Mouse (Mus musculus) heart, embryonic 10.5 days (tissue): ENCODE measurements at regions not wholly inside any gene's neighbourhood (a gene's known extent, or its start where the extent isn't known, plus 50 kb on each side); places are given as distances from the start of the nearest gene placed in this dataset.

Experiments used
- DNase-seq: peaks from one replicate; pipeline ENCODE4 v3.0.0-alpha.2; 2017; ENCODE audit warnings: low spot score
- H3K27ac ChIP-seq: fragments of 300-500 bp; sonication (generic); 2 replicates; pipeline ENCODE4 v1.5.1; 2016; ENCODE audit warnings: mild to moderate bottlenecking
- H3K27me3 ChIP-seq: fragments of 300-500 bp; sonication (generic); 2 replicates; pipeline ENCODE4 v1.6.1; 2016; ENCODE audit warnings: mild to moderate bottlenecking; ENCODE audit not compliant: poor library complexity, insufficient read depth, severe bottlenecking
- H3K36me3 ChIP-seq: fragments of 300-500 bp; sonication (generic); 2 replicates; pipeline ENCODE4 v1.6.1; 2016; ENCODE audit warnings: mild to moderate bottlenecking, moderate library complexity
- H3K4me1 ChIP-seq: fragments of 300-500 bp; sonication (generic); 2 replicates; pipeline ENCODE4 v1.6.1; 2016; ENCODE audit warnings: mild to moderate bottlenecking
- H3K4me3 ChIP-seq: fragments of 300-500 bp; sonication (generic); 2 replicates; pipeline ENCODE4 v1.5.1; 2016; ENCODE audit warnings: mild to moderate bottlenecking, moderate library complexity
- H3K9me3 ChIP-seq: fragments of 300-500 bp; sonication (generic); 2 replicates; pipeline ENCODE4 v1.6.1; 2016; ENCODE audit warnings: mild to moderate bottlenecking, moderate library complexity
- WGBS: fragments of 180-500 bp; shearing (Covaris S2); methylation state at CpG from one replicate; pipeline ENCODE4 v1.1.7; 2016; 5-methylcytosine and 5-hydroxymethylcytosine counted together

DNA sequence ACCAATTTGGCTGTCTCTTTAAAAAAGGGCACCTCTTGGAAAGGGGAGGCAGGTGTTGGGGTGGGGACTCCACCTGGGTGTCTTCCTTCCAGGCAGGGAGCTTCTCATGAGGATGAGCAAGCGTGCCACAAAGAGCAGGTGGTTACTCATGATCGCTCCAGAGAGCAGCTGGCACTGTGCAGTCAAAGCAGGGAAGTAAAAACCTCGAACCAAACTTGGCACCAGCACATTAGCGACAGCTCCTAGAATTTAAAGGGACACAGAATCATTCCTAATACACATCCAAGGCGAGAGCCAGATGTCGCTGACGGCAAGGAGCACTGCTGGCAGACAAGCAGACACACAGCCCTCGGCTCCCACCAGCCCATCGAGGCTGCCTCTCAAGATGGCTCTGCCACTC is 70.4 kb downstream of the Irx5 start:
- no peaks in the 10 kb centered on the region for H3K9me3 ChIP-seq
- DNase-seq: no peak
- H3K27me3 ChIP-seq: peaks cover 10% of the 10 kb centered on the region; the same call in 1 of the 2 replicates
- H3K4me3 ChIP-seq: no peak overlapping the region
- no peaks in the 10 kb centered on the region for H3K36me3 ChIP-seq
- no peak overlapping the region for H3K27ac ChIP-seq
- peaks cover 6% of the 10 kb centered on the region; the same call in 1 of the 2 replicates for H3K4me1 ChIP-seq
- 57% methylated on average over 9 of the region's 9 CpGs for WGBS

DNA sequence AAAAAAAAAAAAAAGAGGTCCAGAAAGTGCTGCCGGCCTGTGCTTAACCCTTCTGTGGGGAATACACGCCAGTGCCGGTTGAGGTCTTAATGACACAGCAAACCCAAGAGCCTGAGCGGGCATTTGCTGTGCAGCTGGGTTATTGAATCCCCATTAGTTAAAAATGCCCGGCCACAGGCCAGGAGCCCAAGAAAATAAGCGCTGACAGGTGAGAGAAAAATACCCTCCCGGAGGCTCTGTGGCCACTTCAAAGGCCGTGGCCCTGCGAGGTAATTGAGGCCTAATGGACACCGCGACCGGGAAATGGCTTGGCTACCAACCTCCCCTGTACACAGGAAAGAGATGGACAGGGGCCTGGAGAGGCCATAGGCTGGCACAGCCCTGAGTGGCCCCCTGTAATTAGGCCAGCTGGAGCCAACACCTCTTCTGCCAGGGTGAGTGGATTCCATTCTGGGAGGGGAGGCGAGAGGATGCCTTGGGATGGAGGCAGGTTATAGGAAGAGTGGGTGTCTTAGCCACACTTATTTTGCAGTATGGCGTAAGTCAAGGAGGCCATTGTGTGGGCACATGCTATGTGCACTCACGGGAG is 79.7 kb downstream of the Irx5 start:
- H3K4me3 ChIP-seq: no peak overlapping the region
- no peaks in the 10 kb centered on the region for H3K9me3 ChIP-seq
- 82% methylated on average over 15 of the region's 15 CpGs for WGBS
- peaks cover 23% of the 10 kb centered on the region for H3K27me3 ChIP-seq
- H3K27ac ChIP-seq: no peak overlapping the region
- DNase-seq: no peak
- H3K36me3 ChIP-seq: no peaks in the 10 kb centered on the region
- no peaks in the 10 kb centered on the region for H3K4me1 ChIP-seq

DNA sequence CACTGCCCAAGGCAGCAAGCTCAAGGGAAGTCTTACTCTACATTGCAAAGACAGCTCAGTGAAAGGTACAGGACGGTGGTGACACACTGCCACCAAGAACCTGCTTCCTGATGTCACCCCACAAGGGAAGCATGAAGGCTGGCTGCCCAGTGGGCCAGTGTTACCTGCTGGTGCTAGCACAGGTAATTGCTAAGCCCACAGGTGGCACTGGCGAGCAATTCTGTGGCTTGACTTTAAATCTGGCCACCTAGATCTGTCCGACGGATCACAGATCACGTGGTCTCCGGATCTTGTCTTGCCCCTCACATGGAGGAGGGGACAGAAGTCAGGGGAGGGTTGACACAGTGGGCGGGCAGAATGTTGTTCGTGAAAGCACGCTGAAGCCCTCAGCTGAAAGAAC is 80.9 kb downstream of the Irx5 start:
- WGBS: 36% methylated on average over 9 of the region's 9 CpGs
- Histone ChIP-seq H3K9me3 (no peaks in the 10 kb centered on the region), H3K36me3 (no peaks in the 10 kb centered on the region), H3K4me3 (no peak overlapping the region), H3K4me1 (no peaks in the 10 kb centered on the region), H3K27ac (no peak overlapping the region), H3K27me3 (peaks cover 23% of the 10 kb centered on the region)
- no peak for DNase-seq

DNA sequence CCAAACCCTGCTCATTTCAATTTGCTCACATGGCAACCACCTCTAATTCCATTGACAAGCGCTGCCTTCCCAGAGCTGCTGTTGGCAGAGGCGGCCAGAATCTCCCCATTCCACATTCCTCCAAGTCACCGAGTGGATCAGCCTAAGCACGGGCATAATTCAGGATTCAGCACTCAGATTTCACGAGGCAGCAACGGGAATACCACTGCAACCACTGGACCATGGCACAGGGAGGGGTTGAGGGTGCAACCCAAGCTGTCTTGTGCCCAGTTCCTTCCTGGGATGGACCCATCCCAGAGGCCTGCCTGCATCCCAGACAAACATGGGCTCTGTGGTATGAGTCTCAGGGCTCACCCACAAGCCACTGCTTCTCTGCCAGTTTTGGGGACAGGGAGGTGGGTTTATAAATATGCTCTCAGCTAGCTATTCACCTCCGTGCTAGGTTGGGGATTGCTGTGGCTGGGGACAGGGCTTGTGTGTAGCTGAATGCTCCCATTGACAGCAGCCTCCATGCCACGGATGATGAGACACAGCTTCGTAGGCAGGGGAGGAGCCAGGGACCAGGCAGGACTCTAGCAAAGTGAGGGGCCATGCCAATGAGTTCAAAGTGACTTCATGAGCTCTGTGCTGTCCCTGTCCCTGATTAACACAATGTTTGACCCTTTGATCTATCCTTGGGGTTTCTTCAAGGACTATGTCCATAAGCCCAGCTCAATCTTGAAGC is 82.5 kb downstream of the Irx5 start:
- WGBS: 67% methylated on average over 9 of the region's 9 CpGs

DNA sequence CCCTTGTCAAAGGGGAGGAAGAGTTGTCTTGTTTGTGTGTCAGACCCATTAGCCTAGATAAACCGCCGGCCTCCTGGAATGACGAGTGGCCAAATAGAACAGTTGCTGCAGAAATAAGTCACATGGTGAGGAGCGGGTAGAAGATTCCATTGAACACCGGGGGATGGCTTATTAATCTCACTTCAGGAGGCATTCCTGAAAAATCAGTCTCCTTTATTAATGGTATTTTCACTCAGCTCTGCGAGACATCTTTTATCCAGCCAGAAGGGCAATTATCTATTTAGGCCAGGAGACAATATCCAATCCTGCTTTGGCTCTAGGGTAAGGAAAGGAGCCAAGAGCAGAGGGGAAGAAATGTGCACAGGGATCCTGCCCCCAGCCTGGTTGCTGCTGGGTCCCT is 84.7 kb downstream of the Irx5 start:
- Histone ChIP-seq H3K9me3 (no peaks in the 10 kb centered on the region), H3K4me1 (no peaks in the 10 kb centered on the region), H3K36me3 (no peaks in the 10 kb centered on the region), H3K4me3 (no peak overlapping the region), H3K27ac (no peak overlapping the region), H3K27me3 (peaks cover 50% of the 10 kb centered on the region)
- WGBS: 69% methylated on average over 6 of the region's 6 CpGs
- no peak for DNase-seq

More for the DNA sequence above, 82.5 kb downstream of the Irx5 start:
- Histone ChIP-seq H3K27ac (no peak overlapping the region), H3K27me3 (peaks cover 30% of the 10 kb centered on the region), H3K9me3 (no peaks in the 10 kb centered on the region), H3K4me1 (no peaks in the 10 kb centered on the region), H3K36me3 (no peaks in the 10 kb centered on the region), H3K4me3 (no peak overlapping the region)
- DNase-seq: no peak

DNA sequence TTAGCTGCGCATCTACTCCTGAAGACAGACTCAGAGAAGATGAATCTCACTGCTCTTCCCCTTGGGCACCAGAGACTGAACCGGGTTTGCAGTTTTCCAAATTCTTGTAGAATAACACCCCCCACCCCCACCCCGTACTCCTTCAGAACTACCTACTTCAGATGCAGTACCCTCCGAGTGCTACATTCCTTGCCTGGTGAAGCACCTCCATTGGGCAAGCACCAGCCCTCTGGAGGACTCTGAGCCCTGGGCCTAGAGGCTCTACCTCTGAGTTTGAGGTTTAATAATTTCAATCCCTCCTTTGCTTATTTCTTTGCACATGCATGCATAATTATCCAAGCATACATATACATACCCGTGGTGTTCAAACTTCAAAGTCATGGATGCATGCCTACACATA is 101.9 kb downstream of the Irx5 start:
- WGBS: 77% methylated on average over 5 of the region's 5 CpGs
- H3K36me3 ChIP-seq: no peaks in the 10 kb centered on the region
- DNase-seq: no peak
- H3K27me3 ChIP-seq: peaks cover 69% of the 10 kb centered on the region
- H3K27ac ChIP-seq: no peak overlapping the region
- peaks cover 12% of the 10 kb centered on the region for H3K4me1 ChIP-seq
- no peaks in the 10 kb centered on the region for H3K9me3 ChIP-seq
- no peak overlapping the region for H3K4me3 ChIP-seq

DNA sequence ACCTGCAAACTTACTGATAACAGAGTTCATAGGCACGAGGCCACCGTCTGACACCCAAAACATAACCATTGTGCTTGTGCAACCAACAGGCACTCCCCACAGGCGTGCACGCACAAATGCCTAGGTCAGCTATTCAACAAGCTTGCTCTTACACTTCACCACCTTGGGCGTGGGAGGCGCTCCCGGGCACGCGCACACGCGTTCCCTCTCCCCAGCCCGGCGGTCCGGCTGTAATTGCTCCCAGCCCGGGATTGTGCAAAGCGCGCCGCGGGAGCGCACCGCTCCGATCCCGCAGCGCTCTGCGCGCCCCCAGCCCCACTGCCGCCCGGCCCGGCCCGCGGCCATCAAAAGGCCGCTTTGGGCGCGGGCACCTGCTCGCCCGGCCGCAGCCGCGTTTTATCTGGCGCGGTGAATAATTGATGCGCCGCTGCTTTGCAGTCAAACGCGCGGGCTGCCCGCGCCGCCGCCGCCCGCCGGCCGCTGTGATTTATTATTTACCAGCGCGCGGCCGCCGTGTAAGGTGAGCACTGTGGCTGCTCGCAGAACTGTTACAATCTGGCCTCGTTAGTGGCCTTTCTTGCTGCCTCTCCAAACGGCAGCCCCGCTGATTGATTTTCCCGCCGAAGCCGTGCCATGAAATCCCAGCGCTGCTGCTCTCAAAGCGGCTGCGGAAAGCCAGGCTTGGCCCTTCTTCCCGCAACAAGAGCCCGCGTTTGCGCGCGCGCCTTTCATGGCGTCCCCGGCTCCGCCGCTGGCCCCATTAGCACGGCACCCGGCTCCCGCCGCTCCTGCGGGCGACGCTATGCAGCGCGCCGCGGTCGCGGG is 102.9 kb downstream of the Irx5 start:
- no peak for DNase-seq
- peaks cover 73% of the 10 kb centered on the region for H3K27me3 ChIP-seq
- H3K27ac ChIP-seq: peak overlapping the region; percentile 79
- no peaks in the 10 kb centered on the region for H3K36me3 ChIP-seq
- H3K4me3 ChIP-seq: peak overlapping the region; percentile 73
- no peaks in the 10 kb centered on the region for H3K9me3 ChIP-seq
- H3K4me1 ChIP-seq: peaks cover 12% of the 10 kb centered on the region
- under 1% methylated on average over 93 of the region's 93 CpGs for WGBS

DNA sequence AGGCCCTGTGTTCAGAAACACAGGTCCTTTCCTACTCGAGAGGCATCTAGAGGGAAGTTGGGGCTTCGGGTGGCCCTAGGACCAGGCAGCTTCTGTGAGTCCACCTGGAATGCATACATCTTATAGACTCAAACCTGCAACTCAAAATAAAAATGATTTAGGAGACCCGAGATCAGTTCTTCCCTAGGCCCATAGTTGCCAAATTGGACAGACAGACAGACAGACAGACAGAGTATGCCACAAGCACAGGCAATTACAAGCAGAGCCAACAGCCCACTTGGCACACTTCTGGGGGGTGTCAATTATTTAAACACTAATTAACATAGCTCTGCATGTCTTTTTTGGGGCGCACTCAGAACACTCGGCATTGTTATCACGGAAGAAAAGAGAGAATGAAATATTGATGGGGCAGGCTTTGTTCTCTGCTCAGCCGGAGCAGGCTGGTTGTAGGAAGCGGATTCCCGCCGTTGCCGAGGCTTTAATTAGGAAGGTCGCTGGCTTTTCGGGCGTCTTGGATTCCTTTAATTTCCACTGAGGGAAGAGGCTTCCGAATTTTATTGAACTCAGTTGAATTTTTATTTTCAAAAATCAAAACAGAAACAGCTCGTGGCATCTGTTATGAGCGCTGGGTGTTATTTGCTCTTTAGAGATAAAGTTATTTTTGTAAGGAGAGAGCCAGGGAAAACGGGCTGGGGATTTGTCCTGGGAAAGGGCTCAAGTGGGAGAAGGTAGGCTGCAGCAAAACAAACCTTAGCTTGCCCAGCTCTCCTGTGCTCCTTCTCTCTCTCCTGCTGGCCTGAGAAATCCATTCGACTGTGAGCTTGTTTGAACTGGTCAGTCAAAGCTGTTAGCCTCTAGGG is 111.9 kb downstream of the Irx5 start:
- WGBS: 48% methylated on average over 19 of the region's 19 CpGs
- H3K27me3 ChIP-seq: peaks cover 51% of the 10 kb centered on the region
- no peak overlapping the region for H3K27ac ChIP-seq
- no peaks in the 10 kb centered on the region for H3K36me3 ChIP-seq
- H3K4me3 ChIP-seq: no peak overlapping the region
- H3K4me1 ChIP-seq: peaks cover 3% of the 10 kb centered on the region; the same call in 1 of the 2 replicates
- no peak for DNase-seq
- no peaks in the 10 kb centered on the region for H3K9me3 ChIP-seq

DNA sequence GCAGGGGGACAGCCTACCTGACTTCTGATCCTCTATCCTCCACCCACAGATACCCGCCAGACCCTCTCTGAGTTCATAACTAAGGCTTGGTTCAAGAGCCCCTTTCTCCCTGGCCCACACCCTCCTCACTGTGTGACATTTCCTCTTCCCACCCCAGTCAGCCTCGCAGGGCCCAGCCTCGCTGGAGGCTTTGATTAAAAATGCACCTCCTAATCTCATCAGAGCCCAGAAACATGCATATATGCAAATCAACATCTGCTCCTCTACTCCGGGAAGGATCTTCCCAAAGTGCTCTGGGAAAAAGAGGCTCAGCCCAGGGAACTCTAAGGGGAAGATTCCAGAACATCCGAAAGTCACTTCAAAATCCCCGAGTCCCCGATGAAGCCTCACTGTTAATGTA is 114.8 kb downstream of the Irx5 start:
- peaks cover 39% of the 10 kb centered on the region; the same call in 1 of the 2 replicates for H3K27me3 ChIP-seq
- H3K36me3 ChIP-seq: no peaks in the 10 kb centered on the region
- DNase-seq: no peak
- no peak overlapping the region for H3K27ac ChIP-seq
- H3K4me3 ChIP-seq: no peak overlapping the region
- H3K4me1 ChIP-seq: peaks cover 3% of the 10 kb centered on the region; the same call in 1 of the 2 replicates
- 67% methylated on average over 7 of the region's 7 CpGs for WGBS
- no peaks in the 10 kb centered on the region for H3K9me3 ChIP-seq

DNA sequence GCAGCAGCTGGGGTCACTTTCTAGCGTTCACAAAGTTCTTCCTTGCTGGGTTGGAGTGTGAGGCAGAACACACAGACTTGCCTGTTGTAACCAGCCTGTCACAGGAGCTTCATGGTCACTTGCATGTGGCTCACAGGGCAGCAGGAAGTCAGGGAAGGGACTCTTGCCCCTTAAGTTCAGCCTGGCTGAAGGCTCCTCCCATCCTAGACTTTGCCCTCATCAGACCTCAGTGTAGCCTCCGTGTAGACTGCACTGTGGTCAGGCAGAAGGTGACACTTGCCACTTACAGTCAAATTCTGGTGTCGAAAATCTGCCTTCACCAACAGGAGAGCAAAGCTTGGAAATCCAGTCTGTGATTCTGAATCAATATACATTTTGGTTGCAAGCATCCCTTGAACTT is 115.4 kb downstream of the Irx5 start:
- whole genome bisulfite sequencing: 63% methylated on average over 3 of the region's 3 CpGs
- Histone ChIP-seq H3K27ac (no peak overlapping the region), H3K4me1 (peaks cover 3% of the 10 kb centered on the region; the same call in 1 of the 2 replicates), H3K27me3 (peaks cover 34% of the 10 kb centered on the region; the same call in 1 of the 2 replicates), H3K9me3 (no peaks in the 10 kb centered on the region), H3K36me3 (no peaks in the 10 kb centered on the region), H3K4me3 (no peak overlapping the region)
- no peak for DNase-seq

DNA sequence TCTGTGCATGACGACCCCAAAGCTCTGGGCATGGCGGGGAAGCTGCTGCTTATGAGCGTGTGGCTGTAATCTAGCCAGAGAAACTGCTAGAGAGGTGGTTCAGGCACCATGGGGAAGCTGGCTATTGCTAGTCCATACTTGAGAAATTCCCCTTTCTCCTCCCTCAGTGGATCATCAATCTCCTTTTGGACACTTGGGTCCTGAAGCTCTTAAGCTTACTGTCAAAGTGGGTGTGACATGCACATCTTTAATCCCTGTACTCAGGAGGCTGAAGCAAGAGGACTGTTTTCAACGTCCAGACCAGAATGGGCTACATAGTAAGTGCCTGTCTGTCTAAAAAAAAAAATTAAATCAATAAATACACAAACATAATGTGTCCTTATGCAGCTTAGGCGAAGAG is 125.0 kb downstream of the Irx5 start:
- Histone ChIP-seq H3K4me1 (peaks cover 6% of the 10 kb centered on the region), H3K9me3 (no peaks in the 10 kb centered on the region), H3K27ac (no peak overlapping the region), H3K36me3 (no peaks in the 10 kb centered on the region), H3K27me3 (no peaks in the 10 kb centered on the region; the same call in none of the 2 replicates), H3K4me3 (no peak overlapping the region)
- 68% methylated on average over 5 of the region's 5 CpGs for WGBS
- no peak for DNase-seq

DNA sequence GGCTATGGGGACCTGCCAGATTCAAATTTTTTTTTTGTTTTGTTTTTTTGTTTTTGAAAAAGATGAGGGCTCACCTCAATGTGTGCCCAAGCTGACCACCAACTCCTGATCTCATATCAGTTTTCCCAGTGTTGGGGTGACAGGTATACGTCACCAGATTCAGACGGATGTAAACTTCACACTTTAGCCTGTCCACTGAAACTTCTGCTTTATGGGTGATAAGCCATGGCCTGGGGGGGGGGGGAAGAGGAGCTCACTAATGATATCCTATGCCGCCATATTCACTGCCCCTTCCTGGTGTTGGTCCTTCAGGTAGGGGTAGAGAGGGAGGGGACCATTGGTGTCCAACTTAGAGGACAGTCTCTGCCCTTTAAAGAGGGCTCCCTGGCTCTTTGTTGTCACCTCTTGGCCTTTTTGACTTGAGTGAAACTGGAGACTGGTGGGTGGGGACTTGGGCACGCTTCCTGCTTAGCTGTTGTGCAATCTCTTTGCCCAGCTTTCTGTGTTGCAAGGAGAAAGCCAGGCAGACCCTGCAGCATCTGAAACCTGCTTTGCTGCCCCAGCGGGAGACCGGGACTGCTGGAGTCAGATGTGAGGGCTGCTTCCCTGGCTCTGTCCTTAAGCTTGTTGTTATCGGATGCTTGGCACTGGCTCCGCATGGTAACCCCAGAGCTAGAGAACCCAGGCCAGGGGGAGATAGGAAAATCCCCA is 125.8 kb downstream of the Irx5 start:
- no peak for DNase-seq
- Histone ChIP-seq H3K27ac (no peak overlapping the region), H3K27me3 (no peaks in the 10 kb centered on the region; the same call in none of the 2 replicates), H3K4me1 (peaks cover 6% of the 10 kb centered on the region), H3K4me3 (no peak overlapping the region), H3K9me3 (no peaks in the 10 kb centered on the region), H3K36me3 (no peaks in the 10 kb centered on the region)
- WGBS: 41% methylated on average over 8 of the region's 8 CpGs
